Mouse (Mus musculus) embryonic facial prominence, embryonic 14.5 days (tissue): Measurements from ENCODE around the gene Rest. TPM values are rescaled to one million over a fixed set of nuclear protein-coding genes. Genes with fewer than 3 reads are reported as not detected.

Experiments used
- ATAC-seq: fragments of 200-750 bp; cut with Nextera tagmentation; 2 replicates; pipeline ENCODE4 v1.8.0; 2017; ENCODE audit warnings: low read depth, moderate number of reproducible peaks, moderate TSS enrichment
- DNase-seq: peaks from one replicate; pipeline ENCODE4 v3.0.0-alpha.2; 2015; ENCODE audit warnings: low spot score
- H3K27ac ChIP-seq: fragments of 300-500 bp; sonication (generic); replicated peaks from 2 replicates; pipeline ENCODE4 v1.5.1; 2014; ENCODE audit warnings: low read depth, mild to moderate bottlenecking, low read length, moderate library complexity
- H3K27me3 ChIP-seq: fragments of 300-500 bp; sonication (generic); replicated peaks from 2 replicates; pipeline ENCODE4 v1.6.1; 2014; ENCODE audit warnings: low read length; ENCODE audit not compliant: control insufficient read depth, insufficient read depth
- H3K36me3 ChIP-seq: fragments of 300-500 bp; sonication (generic); 2 replicates; pipeline ENCODE4 v1.6.1; 2014; ENCODE audit warnings: low read length, mixed read lengths; ENCODE audit not compliant: control insufficient read depth, insufficient read depth
- H3K4me1 ChIP-seq: fragments of 300-500 bp; sonication (generic); 2 replicates; pipeline ENCODE4 v1.6.1; 2014; ENCODE audit warnings: antibody characterized with exemption, low read length; ENCODE audit not compliant: control insufficient read depth, insufficient read depth
- H3K4me2 ChIP-seq: fragments of 300-500 bp; sonication (generic); 2 replicates; pipeline ENCODE4 v1.6.1; 2014; ENCODE audit warnings: low read depth, mild to moderate bottlenecking, low read length, moderate library complexity, mixed read lengths
- H3K4me3 ChIP-seq: fragments of 300-500 bp; sonication (generic); 2 replicates; pipeline ENCODE4 v1.5.1; 2014; ENCODE audit warnings: low read depth, mild to moderate bottlenecking, low read length
- H3K9ac ChIP-seq: fragments of 300-500 bp; sonication (generic); 2 replicates; pipeline ENCODE4 v1.6.1; 2014; ENCODE audit warnings: low read depth, mild to moderate bottlenecking, low read length, moderate library complexity, mixed read lengths
- H3K9me3 ChIP-seq: fragments of 300-500 bp; sonication (generic); 2 replicates; pipeline ENCODE4 v1.6.1; 2016; ENCODE audit warnings: low read length; ENCODE audit not compliant: control insufficient read depth
- WGBS: fragments of 180-500 bp; shearing (Covaris S2); extraction: QIAGEN DNeasy Blood & Tissue Kit; methylation state at CpG from one replicate; pipeline ENCODE4 v1.1.7; 2014; 5-methylcytosine and 5-hydroxymethylcytosine counted together
- polyA plus RNA-seq: library from polyadenylated mRNA; unstranded; fragments of >200 nt; fragmentation: Nextera tagmentation; extraction: Ambion mirVana; gene quantifications from 2 replicates; pipeline ENCODE4 v1.2.1, GENCODE M21; 2014

Gene Rest
- polyA plus RNA-seq, 1 experiment from 2014 or later: 35.8 TPM

DNA sequence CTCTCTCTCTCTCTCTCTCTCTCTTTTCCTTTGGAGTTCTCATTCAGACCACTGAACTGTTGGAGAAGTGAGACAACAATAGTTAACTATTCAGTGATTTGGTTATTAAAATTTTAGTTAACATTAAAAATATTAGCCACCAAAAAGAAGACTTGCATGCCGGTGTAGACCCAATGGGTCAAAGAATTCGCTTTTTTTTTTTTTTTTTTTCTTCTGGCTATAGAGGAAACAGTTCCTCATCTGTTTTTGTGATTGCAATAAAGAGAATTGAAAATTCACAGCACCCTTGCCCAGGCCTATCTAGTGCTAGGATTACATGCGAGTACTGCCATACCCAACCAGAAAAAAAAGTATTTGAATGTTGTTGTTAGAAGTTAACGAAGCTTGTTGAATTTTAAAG, 2.1 kb downstream of the Rest start:
- no peak for ATAC-seq

GRCm38 (mm10) chr5:77267957-77268624, 2.8 kb downstream of the Rest start:
- H3K36me3 ChIP-seq: peaks cover 49% of the 10 kb centered on the region
- H3K27me3 ChIP-seq: no peaks in the 10 kb centered on the region
- ATAC-seq (no peak), DNase-seq (no peak)
- no peak overlapping the region for H3K4me3 ChIP-seq
- H3K9me3 ChIP-seq: no peaks in the 10 kb centered on the region
- peaks cover 9% of the 10 kb centered on the region; the same call in 1 of the 2 replicates for H3K4me1 ChIP-seq
- no peak overlapping the region for H3K9ac ChIP-seq
- H3K27ac ChIP-seq: no peak overlapping the region
- H3K4me2 ChIP-seq: peak overlapping the region; percentile 70; the same call in 1 of the 2 replicates
- WGBS: 95% methylated on average over 30 of the region's 30 CpGs

More for the DNA sequence above, 2.1 kb downstream of the Rest start:
- Histone ChIP-seq H3K9ac (no peak overlapping the region; the same call in 1 of the 2 replicates), H3K9me3 (no peaks in the 10 kb centered on the region), H3K4me1 (peaks cover 9% of the 10 kb centered on the region; the same call in 1 of the 2 replicates), H3K27ac (peak overlapping the region; percentile 98), H3K4me2 (peak overlapping the region; percentile 70), H3K27me3 (no peaks in the 10 kb centered on the region), H3K36me3 (peaks cover 43% of the 10 kb centered on the region), H3K4me3 (peak overlapping the region; percentile 75)
- no peak for DNase-seq
- 62% methylated on average over 4 of the region's 4 CpGs for WGBS

DNA sequence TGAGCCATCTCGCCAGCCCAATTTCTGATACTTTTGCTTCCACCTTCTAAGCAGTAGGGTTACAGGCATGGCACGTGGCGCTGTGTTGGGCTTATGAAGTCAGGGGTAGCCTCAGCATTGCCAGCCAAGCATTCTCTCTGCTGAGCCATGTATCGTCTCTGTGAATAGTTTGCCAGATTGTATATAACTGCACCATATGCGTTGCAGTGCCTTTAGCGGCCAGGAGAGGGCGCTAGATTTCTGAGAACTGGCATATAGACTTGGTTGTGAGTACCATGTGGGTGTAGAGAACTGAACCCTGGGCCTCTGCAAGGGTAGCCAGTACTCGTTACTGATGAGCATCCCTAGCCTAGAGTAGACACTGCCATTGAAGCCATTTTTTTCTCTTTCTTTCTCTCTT, 4.1 kb downstream of the Rest start:
- ATAC-seq (no peak), DNase-seq (no peak)
- Histone ChIP-seq H3K27me3 (no peaks in the 10 kb centered on the region), H3K4me2 (no peak overlapping the region), H3K9ac (no peak overlapping the region), H3K27ac (no peak overlapping the region), H3K9me3 (no peaks in the 10 kb centered on the region), H3K4me1 (peaks cover 9% of the 10 kb centered on the region; the same call in 1 of the 2 replicates), H3K4me3 (no peak overlapping the region), H3K36me3 (peaks cover 61% of the 10 kb centered on the region)
- WGBS: 76% methylated on average over 8 of the region's 8 CpGs

- Histone ChIP-seq H3K27ac (no peak overlapping the region), H3K4me3 (no peak overlapping the region), H3K27me3 (no peaks in the 10 kb centered on the region), H3K4me2 (no peak overlapping the region), H3K4me1 (no peaks in the 10 kb centered on the region; the same call in 1 of the 2 replicates), H3K9ac (no peak overlapping the region), H3K9me3 (no peaks in the 10 kb centered on the region), H3K36me3 (peaks cover 94% of the 10 kb centered on the region)
- WGBS: 72% methylated on average over 7 of the region's 7 CpGs
- ATAC-seq: no peak
- no peak for DNase-seq
Measured at GRCm38 (mm10) chr5:77273151-77273550, 7.9 kb downstream of the Rest start.

DNA sequence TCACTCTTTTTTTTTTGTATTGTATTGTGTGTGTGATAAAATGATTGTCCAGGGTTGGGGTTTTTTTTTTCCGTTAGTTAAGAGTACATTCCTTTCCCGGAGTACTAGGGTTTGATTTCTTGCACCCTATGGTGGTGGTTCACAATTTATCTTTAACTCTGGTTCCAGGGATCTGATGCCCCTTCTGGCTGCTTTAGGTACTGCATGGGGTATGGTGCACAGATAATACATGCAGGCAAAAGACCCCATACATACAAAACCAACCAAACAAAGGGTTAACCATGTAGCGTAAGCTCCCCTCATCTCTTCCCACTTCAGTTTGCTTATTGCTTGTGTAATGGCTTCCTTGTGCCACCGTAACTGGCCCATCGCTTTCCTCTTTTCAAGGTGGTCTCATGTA, 10.7 kb downstream of the Rest start:
- no peak for DNase-seq

GRCm38 (mm10) chr5:77277204-77277603, 11.9 kb downstream of the Rest start:
- peaks cover 96% of the 10 kb centered on the region for H3K36me3 ChIP-seq
- DNase-seq (no peak), ATAC-seq (no peak)
- H3K27ac ChIP-seq: no peak overlapping the region
- no peaks in the 10 kb centered on the region for H3K4me1 ChIP-seq
- no peaks in the 10 kb centered on the region for H3K9me3 ChIP-seq
- no peak overlapping the region for H3K4me2 ChIP-seq
- H3K27me3 ChIP-seq: no peaks in the 10 kb centered on the region
- no peak overlapping the region for H3K9ac ChIP-seq
- WGBS: 98% methylated on average over 6 of the region's 6 CpGs
- no peak overlapping the region for H3K4me3 ChIP-seq

More for the DNA sequence above, 10.7 kb downstream of the Rest start:
- Histone ChIP-seq H3K4me2 (no peak overlapping the region), H3K9ac (no peak overlapping the region), H3K9me3 (no peaks in the 10 kb centered on the region), H3K36me3 (peaks cover 93% of the 10 kb centered on the region), H3K27ac (no peak overlapping the region), H3K4me1 (no peaks in the 10 kb centered on the region), H3K4me3 (no peak overlapping the region), H3K27me3 (no peaks in the 10 kb centered on the region)
- no peak for ATAC-seq
- 89% methylated on average over 5 of the region's 5 CpGs for WGBS

DNA sequence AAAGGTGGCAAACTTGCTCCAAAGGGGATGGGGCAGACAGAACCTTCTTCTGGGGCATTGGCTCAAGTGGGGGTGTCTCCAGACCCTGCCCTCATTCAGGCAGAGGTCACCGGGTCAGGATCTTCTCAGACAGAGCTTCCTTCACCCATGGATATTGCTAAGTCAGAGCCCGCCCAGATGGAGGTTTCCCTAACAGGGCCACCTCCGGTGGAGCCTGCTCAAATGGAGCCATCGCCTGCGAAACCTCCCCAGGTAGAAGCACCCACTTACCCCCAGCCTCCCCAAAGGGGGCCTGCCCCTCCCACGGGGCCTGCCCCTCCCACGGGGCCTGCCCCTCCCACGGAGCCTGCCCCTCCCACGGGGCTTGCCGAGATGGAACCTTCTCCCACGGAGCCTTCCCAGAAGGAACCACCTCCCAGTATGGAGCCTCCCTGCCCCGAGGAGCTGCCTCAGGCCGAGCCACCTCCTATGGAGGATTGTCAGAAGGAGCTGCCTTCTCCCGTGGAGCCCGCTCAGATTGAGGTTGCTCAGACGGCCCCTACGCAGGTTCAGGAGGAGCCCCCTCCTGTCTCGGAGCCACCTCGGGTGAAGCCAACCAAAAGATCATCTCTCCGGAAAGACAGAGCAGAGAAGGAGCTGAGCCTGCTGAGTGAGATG, 16.4 kb downstream of the Rest start:
- H3K36me3 ChIP-seq: peaks cover 88% of the 10 kb centered on the region
- no peak overlapping the region for H3K4me2 ChIP-seq
- no peak overlapping the region for H3K9ac ChIP-seq
- no peaks in the 10 kb centered on the region for H3K4me1 ChIP-seq
- ATAC-seq (no peak), DNase-seq (no peak)
- WGBS: 88% methylated on average over 19 of the region's 20 CpGs
- H3K27ac ChIP-seq: no peak overlapping the region
- no peaks in the 10 kb centered on the region for H3K27me3 ChIP-seq
- H3K4me3 ChIP-seq: no peak overlapping the region
- no peaks in the 10 kb centered on the region for H3K9me3 ChIP-seq

GRCm38 (mm10) chr5:77282242-77282641, 17.0 kb downstream of the Rest start:
- no peak for DNase-seq
- H3K27me3 ChIP-seq: no peaks in the 10 kb centered on the region

More at GRCm38 (mm10) chr5:77282242-77282641, 17.0 kb downstream of the Rest start:
- H3K9ac ChIP-seq: no peak overlapping the region
- H3K4me3 ChIP-seq: no peak overlapping the region
- peaks cover 88% of the 10 kb centered on the region for H3K36me3 ChIP-seq
- ATAC-seq: no peak
- 89% methylated on average over 9 of the region's 9 CpGs for WGBS
- no peaks in the 10 kb centered on the region for H3K4me1 ChIP-seq
- H3K9me3 ChIP-seq: no peaks in the 10 kb centered on the region
- no peak overlapping the region for H3K27ac ChIP-seq
- H3K4me2 ChIP-seq: no peak overlapping the region
